ENCODE assay signal across 12 mouse cellular contexts in the genomic region with DNA sequence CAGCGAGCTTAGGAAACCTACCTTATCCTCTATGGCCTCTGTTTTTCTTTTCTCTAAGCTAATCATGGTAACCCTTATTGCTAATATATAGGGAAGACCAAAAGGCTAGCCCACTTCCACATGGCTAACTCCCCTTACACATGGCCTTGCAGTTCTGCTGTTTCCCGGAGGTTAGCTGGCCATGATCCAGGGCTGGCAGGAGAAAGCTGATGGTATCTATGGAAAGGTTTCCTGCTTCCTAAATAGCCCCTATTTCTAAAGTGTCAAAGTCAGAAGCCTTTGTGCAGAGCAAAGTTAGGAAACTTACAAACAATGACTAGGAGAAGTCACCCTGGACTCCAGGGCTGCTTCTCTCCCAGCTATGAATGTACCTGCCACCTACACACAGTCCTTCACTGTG.
DNase-seq lines count a peak whose midpoint lies in the region; ATAC-seq lines count a peak whose summit lies in the region.
"Had no signal": no experiment of that assay in that cellular context is flagged by ENCODE, and none has a peak within 500 bp of the region (broad histone marks: within the 10 kb centered on the region; RNA-seq: fewer than 3 reads in every experiment).

No protein-coding gene starts in this region.

- intact Hi-C loops in heart, postnatal 10 days (cut with DNase I) = no loop called here

- H3K4me3 ChIP-seq in heart, embryonic 12.5 days = no peak overlapping the region
- no peak overlapping the region for H3K4me3 ChIP-seq in heart, embryonic 11.5 days (ENCODE audit: low read depth, low read length)
- H3K4me3 ChIP-seq: forebrain, embryonic 13.5 days; megakaryocyte, embryonic 14.5 days had no signal

- WGBS in heart, embryonic 12.5 days = 43% methylated on average over 2 of the region's 2 CpGs
- WGBS in heart, embryonic 11.5 days (ENCODE audit: insufficient replicate concordance) = 52% methylated on average over 2 of the region's 2 CpGs

- H3K4me1 ChIP-seq in heart, embryonic 12.5 days (replicated peaks) = peaks cover 17% of the 10 kb centered on the region
- 0 out of 2 replicates have a peak, but pooled peaks cover 2% of the 10 kb centered on the region for H3K4me1 ChIP-seq in heart, embryonic 11.5 days (ENCODE audit: control insufficient read depth, insufficient read depth, low read length)

- no peak overlapping the region for H3K27ac ChIP-seq in heart, embryonic 12.5 days (ENCODE audit: poor library complexity, severe bottlenecking)
- no peak overlapping the region for H3K27ac ChIP-seq in heart, embryonic 11.5 days (ENCODE audit: low read depth, low read length)
- H3K27ac ChIP-seq: forebrain, embryonic 13.5 days; hindbrain, embryonic 14.5 days had no signal

- H3K9ac ChIP-seq in heart, embryonic 12.5 days = no peak overlapping the region
- H3K9ac ChIP-seq in heart, embryonic 11.5 days (ENCODE audit: low read depth, low read length) = no peak overlapping the region
- H3K9ac ChIP-seq: forebrain, embryonic 13.5 days; hindbrain, embryonic 14.5 days had no signal

- H3K36me3 ChIP-seq in heart, embryonic 12.5 days = no peaks in the 10 kb centered on the region
- H3K36me3 ChIP-seq in heart, embryonic 11.5 days (ENCODE audit: control insufficient read depth, insufficient read depth, low read length) = no peaks in the 10 kb centered on the region

- no peak overlapping the region for H3K4me2 ChIP-seq in heart, embryonic 12.5 days
- no peak overlapping the region for H3K4me2 ChIP-seq in heart, embryonic 11.5 days
- H3K4me2 ChIP-seq: forebrain, embryonic 13.5 days; hindbrain, embryonic 14.5 days had no signal

- peak; percentile 49 for DNase-seq in adrenal gland, postnatal 25 days
- peak; percentile 37 to 49 for DNase-seq in heart, postnatal 10 days
- peak; percentile 49 to 69 for DNase-seq in kidney, postnatal 36 days
- DNase-seq in thymus, postnatal 10 days (ENCODE audit: low spot score in 2 of 2) = no peak
- DNase-seq: layer of hippocampus, postnatal 36 days; spleen, adult 18-20 months had no signal

- H3K9me3 ChIP-seq in heart, embryonic 12.5 days (replicated peaks) = no peaks in the 10 kb centered on the region
- H3K9me3 ChIP-seq in heart, embryonic 11.5 days (replicated peaks; ENCODE audit: control insufficient read depth, low read length) = no peaks in the 10 kb centered on the region
- H3K9me3 ChIP-seq: forebrain, embryonic 13.5 days; megakaryocyte, embryonic 14.5 days had no signal

- ATAC-seq in heart, embryonic 12.5 days (ENCODE audit: insufficient number of reproducible peaks, low FRiP score) = 0 out of 2 replicates have a peak, but pooled peaks have one; percentile 25
- no peak for ATAC-seq in heart, embryonic 11.5 days (replicated peaks; ENCODE audit: insufficient number of reproducible peaks, low FRiP score, low TSS enrichment)
- no peak for ATAC-seq in activated CD4-positive, CD25-positive, alpha-beta regulatory T cell, adult 4 months
- ATAC-seq: forebrain, embryonic 13.5 days had no signal

- H3K27me3 ChIP-seq in heart, embryonic 12.5 days (replicated peaks) = no peaks in the 10 kb centered on the region
- no peaks in the 10 kb centered on the region for H3K27me3 ChIP-seq in heart, embryonic 11.5 days (ENCODE audit: control insufficient read depth, insufficient read depth, low read length)
- H3K27me3 ChIP-seq: forebrain, embryonic 13.5 days had no signal

Comparison
In these comparisons a context has a peak if more than half of its experiments do, and no peak if none do; other contexts are left out.
1. DNase-seq: peak in adrenal gland, postnatal 25 days (single experiment), heart, postnatal 10 days (2 of 2) and kidney, postnatal 36 days (2 of 2); none in thymus, postnatal 10 days (0 of 2).